Mouse (Mus musculus) cerebellum, adult 11 months (tissue): Measurements from ENCODE around the gene Pgap1.

Experiments
- DNase-seq: peaks from one replicate; pipeline ENCODE4 v3.0.0; 2022

The Pgap1 gene

GRCm38 (mm10) chr1:54520062-54520577, 37.4 kb downstream of the Pgap1 start:
- DNase-seq, result no peak

- no peak for DNase-seq
Measured at GRCm38 (mm10) chr1:54513836-54514235, 43.6 kb downstream of the Pgap1 start.

DNA sequence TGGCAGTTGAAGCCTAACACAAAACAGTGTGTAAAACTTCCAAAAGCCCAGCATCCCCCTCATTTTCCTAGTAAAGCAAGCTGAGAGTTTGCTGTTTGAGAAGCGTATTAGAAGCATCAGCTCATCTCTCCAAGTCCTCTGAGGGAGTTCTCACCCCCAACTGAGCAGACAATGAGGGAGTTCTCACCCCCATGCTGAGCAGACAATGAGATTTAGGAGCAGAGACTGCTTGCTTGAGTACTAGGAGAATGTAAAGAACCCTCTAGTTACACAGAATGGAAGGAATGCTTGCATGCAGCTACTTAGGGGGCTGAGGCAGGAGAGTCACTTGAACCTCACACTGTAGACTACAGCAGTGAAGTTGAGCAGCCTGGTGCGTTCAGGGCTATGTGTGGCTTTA, 59.0 kb downstream of the Pgap1 start:
- no peak for DNase-seq

GRCm38 (mm10) chr1:54496254-54496653, 61.2 kb downstream of the Pgap1 start:
- DNase-seq, result no peak

- DNase-seq, result no peak
Measured at GRCm38 (mm10) chr1:54493496-54493895, 64.0 kb downstream of the Pgap1 start.

GRCm38 (mm10) chr1:54492435-54492841, 65.0 kb downstream of the Pgap1 start:
- no peak for DNase-seq

- DNase-seq, result no peak
Measured at GRCm38 (mm10) chr1:54484744-54485420, 72.6 kb downstream of the Pgap1 start.

DNA sequence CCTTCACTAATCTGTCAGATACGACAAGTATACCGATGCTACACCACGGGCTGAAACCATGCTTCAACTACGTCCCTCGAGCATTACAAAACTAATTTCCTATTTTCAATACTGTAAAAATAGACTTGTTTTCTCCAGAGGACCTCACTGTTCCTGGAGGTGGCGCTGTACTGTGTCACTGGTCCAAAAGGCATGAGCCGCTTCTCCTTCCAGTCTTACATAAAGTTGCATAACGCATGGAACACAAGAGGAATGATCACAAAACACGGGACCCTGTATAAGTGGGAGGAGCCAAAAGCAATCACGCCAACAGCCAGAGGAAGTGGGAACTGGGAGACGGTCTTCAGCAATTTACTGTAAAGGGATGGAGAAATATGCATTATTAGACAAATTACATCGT, 77.0 kb downstream of the Pgap1 start:
- no peak for DNase-seq

GRCm38 (mm10) chr1:54468662-54469061, 88.8 kb downstream of the Pgap1 start:
- no peak for DNase-seq

- no peak for DNase-seq
Measured at GRCm38 (mm10) chr1:54467366-54467765, 90.1 kb downstream of the Pgap1 start.

GRCm38 (mm10) chr1:54452116-54452515, 105.4 kb downstream of the Pgap1 start:
- no peak for DNase-seq

- DNase-seq, result no peak
Measured at GRCm38 (mm10) chr1:54448833-54449232, 108.7 kb downstream of the Pgap1 start.

GRCm38 (mm10) chr1:54443641-54444040, 113.8 kb downstream of the Pgap1 start:
- no peak for DNase-seq

- no peak for DNase-seq
Measured at GRCm38 (mm10) chr1:54439080-54439476, 118.4 kb downstream of the Pgap1 start.

- DNase-seq, result peak; percentile 74
Measured at GRCm38 (mm10) chr1:54438340-54439079, 119.0 kb downstream of the Pgap1 start, which contains the start of gene Gtf3c3. TSS of gene Gtf3c3 (minus strand) at chr1:54438971.
